Mouse (Mus musculus) c-Kit-positive CD71-negative TER-119-negative erythroid progenitor cells, embryonic 14.5 days (primary cell): ENCODE data around the gene Pnpla8.
"Not testable (repeated sequence)": the region's sequence is repeated elsewhere in the genome, so short reads cannot be mapped to it uniquely, and the experiment has no call there.

ENCODE experiments used
- DNase-seq: peaks from one replicate; pipeline ENCODE4 v3.0.0-alpha.2; 2013; ENCODE audit warnings: low read depth

Pnpla8 gene

GRCm38 (mm10) chr12:44221070-44221469 is at the start of gene Pnpla8:
TSS of gene Pnpla8 (plus strand) at chr12:44221370.
- DNase-seq = not testable (repeated sequence)

GRCm38 (mm10) chr12:44176331-44177037 is 44.7 kb upstream of the Pnpla8 start:
- no peak for DNase-seq

GRCm38 (mm10) chr12:44177038-44177355 is 44.2 kb upstream of the Pnpla8 start:
- DNase-seq = no peak

DNA sequence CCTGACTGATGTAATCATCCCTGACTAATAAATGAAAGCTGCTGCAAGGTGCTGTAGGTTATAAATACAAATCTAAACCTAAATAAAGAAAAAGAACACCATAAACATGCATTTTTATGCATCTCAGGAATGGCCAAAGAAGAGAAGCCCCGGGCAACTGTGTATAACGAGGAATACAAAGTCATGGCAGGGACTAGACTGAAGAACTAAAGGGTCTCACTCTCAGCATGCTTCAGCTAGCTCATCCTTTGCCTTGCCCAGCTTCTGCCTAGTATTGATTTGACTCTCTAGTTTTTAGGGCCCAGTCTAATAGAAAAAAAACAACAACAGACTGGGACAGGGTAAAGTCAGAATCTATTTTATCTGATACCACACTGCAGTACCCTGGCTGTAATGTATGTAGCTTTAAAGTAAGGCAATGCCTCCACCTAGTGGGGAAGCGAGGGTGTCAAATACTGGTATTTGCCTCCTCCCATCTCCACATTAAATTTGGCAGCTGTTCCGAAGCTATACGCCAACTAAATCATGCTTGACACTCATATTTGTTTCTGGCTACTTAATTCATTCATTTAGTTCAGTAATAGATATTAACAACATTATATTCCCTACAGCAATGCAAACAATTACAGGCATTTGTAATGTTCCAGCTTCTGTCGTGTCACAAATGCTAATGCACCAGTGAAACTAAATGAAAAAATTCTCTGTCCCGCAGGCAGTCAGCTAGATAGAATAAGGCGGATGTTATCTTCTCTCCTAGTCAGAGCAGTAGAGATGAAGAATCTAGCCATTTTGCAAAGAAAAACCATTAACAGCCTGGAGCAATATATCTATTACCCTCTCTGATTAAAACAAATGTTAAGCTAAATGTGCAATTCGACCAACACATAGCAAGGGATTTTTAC is 39.8 kb upstream of the Pnpla8 start:
- DNase-seq = no peak

GRCm38 (mm10) chr12:44197873-44198525 is 23.2 kb upstream of the Pnpla8 start:
- peak; percentile 31 for DNase-seq

DNA sequence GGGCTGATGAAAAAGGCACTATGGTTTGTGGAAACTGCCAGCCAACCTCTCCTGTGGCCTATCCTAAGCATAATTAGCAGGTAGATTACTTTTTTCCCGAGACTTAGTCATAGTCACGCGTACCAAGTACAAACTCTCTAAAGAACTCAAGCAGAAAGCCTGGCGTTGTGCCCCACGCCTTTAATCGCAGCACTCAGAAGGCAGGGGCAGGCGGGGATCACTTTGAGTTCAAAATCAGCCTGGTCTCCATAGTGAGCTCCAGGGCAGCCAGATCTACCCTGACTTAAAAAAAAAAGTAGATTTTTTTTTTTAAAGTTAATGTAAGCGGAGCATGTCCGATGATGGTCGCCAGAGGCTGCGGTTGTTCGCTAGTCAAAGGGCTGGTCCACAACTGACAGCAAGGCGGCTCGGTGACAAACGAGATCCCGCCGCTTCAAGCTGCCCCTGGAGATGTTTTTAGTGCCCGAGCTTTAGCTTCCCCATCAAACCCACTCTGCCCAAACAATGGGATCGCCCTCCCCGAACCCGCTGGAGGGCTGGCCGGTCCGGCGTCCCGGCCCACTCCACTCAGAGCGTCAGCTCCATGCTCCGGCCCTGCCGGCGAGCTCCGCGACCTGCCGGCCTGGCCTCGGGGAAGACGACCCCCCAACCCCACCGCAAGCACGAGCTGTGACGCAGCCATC is 11.9 kb upstream of the Pnpla8 start:
- no peak for DNase-seq

DNA sequence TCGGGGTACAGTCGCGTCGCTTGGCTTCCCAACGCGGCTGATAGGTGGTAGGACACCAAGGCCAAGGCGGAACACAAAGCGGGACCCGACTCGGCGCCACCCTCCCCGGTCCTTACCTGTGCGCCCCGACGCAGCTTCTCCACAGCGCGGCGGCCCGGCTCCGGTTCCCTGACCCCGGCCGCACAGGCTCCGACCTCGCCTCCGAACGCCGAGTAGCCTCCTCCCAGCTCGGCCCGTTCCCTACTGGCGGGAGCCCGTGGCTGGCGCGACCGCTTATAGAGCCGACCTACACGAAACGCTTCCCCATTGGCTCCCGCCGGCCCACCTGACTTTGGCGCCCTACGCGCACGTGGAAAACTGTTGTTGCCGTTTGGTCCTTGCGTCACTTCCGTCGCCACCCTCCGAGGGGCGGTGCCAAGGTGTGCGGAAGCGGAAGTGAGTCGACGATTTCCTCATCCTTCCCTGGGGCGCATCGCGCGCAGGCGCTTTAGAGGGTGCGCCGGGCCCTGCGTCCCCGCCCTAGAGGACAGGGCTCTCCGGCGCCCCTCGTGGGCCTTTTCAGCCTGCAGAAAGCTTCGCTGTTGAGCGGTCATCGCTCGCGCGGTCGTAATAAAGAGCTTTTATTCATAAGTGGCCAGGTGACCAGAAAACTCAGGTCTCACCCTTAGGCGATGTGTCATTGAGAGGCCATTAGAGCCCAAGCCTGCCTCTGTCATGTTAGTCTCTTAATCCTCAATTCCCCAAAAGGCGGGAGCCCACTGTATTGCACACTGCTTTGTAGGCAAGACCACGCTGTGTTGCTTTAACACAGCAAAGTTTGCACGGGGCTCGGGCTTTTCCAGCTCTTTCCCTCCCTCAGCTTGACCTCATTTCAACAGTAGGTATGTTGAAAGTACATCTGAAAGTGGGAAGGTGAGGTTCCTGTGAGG is 11.1 kb upstream of the Pnpla8 start, which contains the start of gene Dnajb9:
Gene Dnajb9 (minus strand): TSS at position 503 of the 929 bp plus-strand sequence.
- DNase-seq = peak; percentile 99

DNA sequence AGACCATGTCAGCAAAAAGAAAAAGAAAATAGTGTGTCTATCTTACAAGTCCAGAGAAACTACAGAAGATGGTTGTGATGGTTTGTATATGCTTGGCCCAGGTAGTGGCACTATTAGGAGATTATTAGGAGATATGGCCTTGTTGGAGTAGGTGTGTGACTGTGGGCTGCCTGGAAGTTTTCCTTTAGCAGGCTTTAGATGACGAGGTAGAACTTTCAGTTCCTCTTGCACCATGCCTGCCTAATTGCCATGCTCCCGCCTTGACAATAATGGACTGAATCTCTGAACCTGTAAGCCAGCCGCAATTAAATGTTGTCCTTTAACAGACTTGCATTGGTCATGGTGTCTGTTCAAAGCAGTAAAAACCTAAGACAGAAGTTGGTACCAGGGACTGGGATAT is 9.6 kb upstream of the Pnpla8 start:
- DNase-seq = no peak

- no peak for DNase-seq
Measured at GRCm38 (mm10) chr12:44221651-44222356, 634 bp downstream of the Pnpla8 start.

DNA sequence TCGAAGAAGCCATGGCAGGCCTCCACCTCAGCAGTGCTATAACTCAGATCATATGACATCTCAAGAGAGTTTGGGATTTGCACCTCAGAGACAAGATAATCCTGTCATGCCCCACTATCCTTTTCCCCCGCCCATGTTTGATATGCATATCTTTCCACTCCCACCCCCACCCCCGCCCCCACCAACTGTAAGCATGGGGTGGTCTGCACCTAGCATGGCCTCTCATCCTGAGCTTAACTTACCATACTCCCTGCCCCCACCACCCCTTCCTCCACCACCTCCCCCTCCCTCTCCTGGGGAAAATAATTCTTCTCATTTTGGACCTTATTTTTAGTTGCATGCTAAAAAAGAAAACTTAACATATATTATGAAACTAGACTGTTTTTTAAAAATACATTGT is 1.9 kb downstream of the Pnpla8 start:
- no peak for DNase-seq

DNA sequence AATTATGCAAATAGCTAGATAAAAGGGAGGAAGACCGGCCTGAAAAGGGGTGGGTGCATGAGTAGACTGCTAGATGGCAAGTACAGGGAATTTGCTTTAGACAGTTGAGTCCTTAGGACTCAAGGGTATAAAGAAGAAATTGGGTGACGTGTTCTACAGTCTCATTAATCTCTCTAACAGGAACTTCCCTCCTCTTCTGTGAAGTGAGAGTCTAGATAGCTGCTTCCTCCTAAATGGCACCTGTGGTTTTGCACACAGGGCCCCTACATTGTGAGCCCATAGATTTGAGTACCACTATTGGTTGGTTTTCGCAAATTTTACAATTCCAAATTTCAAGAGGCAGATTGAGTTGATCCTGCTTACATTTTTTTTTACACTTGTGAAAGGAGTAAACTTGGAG is 3.5 kb downstream of the Pnpla8 start:
- DNase-seq = no peak

GRCm38 (mm10) chr12:44241090-44241489 is 19.9 kb downstream of the Pnpla8 start:
- no peak for DNase-seq

DNA sequence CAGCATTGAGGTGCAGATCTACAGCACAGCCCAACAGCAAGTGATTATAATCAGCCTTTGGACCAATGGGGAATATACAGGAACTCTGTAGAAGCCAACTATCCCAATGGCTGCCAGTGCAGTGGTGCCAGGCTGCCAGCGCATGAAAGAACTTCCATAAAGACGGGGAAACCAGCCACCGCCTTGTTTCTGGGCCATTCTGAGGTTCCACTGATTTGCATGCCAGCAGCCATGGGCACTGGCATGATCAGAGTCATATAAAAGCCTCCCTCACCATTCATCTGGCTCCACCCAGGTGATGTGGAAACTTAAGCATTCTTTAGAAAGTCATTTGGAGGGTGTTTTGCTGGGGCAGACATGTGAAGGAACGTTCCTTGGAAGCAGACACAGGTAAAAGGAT is 21.2 kb downstream of the Pnpla8 start:
- DNase-seq = no peak

- DNase-seq = no peak
Measured at GRCm38 (mm10) chr12:44245739-44246138, 24.6 kb downstream of the Pnpla8 start.

- no peak for DNase-seq
Measured at GRCm38 (mm10) chr12:44248309-44248977, 27.3 kb downstream of the Pnpla8 start.

GRCm38 (mm10) chr12:44262612-44263011 is 41.4 kb downstream of the Pnpla8 start:
- no peak for DNase-seq

- DNase-seq = no peak
Measured at GRCm38 (mm10) chr12:44265651-44266050, 44.5 kb downstream of the Pnpla8 start.

DNA sequence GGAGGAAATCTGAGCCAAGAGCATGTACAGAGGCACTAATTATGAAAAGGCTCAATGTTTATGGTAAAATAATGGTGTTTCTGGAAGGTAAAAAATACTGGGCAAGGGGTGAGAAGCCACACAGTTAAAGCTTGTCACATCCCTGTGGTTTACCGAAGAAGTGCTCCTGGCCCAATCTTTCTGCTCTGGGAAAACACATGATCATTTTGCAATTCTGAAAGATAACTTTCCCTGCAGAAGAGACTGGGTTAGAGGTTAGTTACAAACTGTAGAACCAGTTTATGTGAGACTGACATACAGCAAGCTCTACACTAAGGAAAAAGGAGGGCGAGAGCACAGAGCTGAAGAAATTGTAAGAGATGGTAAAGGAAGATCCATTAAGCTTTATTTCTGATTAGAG is 46.0 kb downstream of the Pnpla8 start:
- DNase-seq = no peak

DNA sequence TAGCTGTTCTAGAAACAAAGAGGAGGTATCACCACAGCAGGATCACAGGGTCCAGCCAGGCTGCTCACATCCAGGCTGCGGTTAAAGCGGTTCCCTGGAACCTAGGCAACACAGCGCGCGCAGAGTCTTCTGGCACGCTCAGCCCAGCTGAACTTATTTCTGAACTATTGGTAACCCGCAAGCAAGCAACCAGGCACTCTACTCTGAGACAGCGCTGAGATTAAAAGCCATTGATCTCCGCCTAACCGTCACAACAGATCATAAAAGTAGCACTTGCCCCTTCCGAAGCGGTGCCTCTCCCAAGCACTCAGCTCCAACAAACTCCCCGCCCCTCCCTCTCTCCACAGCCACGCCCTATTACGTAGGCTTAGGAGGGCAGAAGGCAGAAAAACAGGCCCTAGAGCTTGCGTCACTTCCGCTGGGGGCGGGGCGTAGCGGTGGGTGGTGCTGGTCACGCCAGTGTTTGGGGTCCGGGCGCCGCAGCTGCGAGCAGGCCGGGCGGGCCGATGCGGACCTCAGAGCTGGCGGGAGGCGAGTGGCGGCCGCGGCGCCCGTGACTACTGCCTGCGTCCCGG is 47.6 kb downstream of the Pnpla8 start:
- DNase-seq = peak; percentile 98
